Mouse (Mus musculus) hindbrain, embryonic 13.5 days (tissue): ENCODE data around the gene Acta2. TPM values are rescaled to one million over a fixed set of nuclear protein-coding genes. Genes with fewer than 3 reads are reported as not detected.

Experiments
- ATAC-seq: fragments of 200-750 bp; cut with Nextera tagmentation; 2 replicates; pipeline ENCODE4 v1.8.0; 2017; ENCODE audit warnings: moderate TSS enrichment; ENCODE audit not compliant: low FRiP score
- H3K27ac ChIP-seq: fragments of 300-500 bp; sonication (generic); 2 replicates; pipeline ENCODE4 v1.5.1; 2015; ENCODE audit warnings: inconsistent platforms, mild to moderate bottlenecking, moderate library complexity
- H3K27me3 ChIP-seq: fragments of 300-500 bp; sonication (generic); 2 replicates; pipeline ENCODE4 v1.6.1; 2015; ENCODE audit warnings: mild to moderate bottlenecking, inconsistent platforms
- H3K36me3 ChIP-seq: fragments of 300-500 bp; sonication (generic); 2 replicates; pipeline ENCODE4 v1.6.1; 2015; ENCODE audit warnings: mild to moderate bottlenecking, inconsistent platforms
- H3K4me1 ChIP-seq: fragments of 300-500 bp; sonication (generic); replicated peaks from 2 replicates; pipeline ENCODE4 v1.6.1; 2015; ENCODE audit warnings: inconsistent platforms
- H3K4me2 ChIP-seq: fragments of 300-500 bp; sonication (generic); 2 replicates; pipeline ENCODE4 v1.6.1; 2015; ENCODE audit warnings: inconsistent platforms, mild to moderate bottlenecking, moderate library complexity
- H3K4me3 ChIP-seq: fragments of 300-500 bp; sonication (generic); 2 replicates; pipeline ENCODE4 v1.5.1; 2015; ENCODE audit warnings: mild to moderate bottlenecking, inconsistent platforms
- H3K9ac ChIP-seq: fragments of 300-500 bp; sonication (generic); 2 replicates; pipeline ENCODE4 v1.6.1; 2015; ENCODE audit warnings: mild to moderate bottlenecking, inconsistent platforms
- H3K9me3 ChIP-seq: fragments of 300-500 bp; sonication (generic); 2 replicates; pipeline ENCODE4 v1.6.1; 2016; ENCODE audit warnings: inconsistent platforms
- WGBS: fragments of 180-500 bp; shearing (Covaris S2); methylation state at CpG from one replicate; pipeline ENCODE4 v1.1.7; 2015; 5-methylcytosine and 5-hydroxymethylcytosine counted together
- polyA plus RNA-seq: library from polyadenylated mRNA; unstranded; fragments of >200 nt; fragmentation: Nextera tagmentation; extraction: Ambion mirVana; gene quantifications from 2 replicates; pipeline ENCODE4 v1.2.1, GENCODE M21; 2015

Gene Acta2
- polyA plus RNA-seq, 1 experiment from 2014 or later = 19.5 TPM

GRCm38 (mm10) chr19:34237746-34238145, 17.6 kb downstream of the Acta2 start:
- Histone ChIP-seq H3K4me1 (no peaks in the 10 kb centered on the region), H3K9me3 (no peaks in the 10 kb centered on the region), H3K9ac (no peak overlapping the region), H3K36me3 (peaks cover 13% of the 10 kb centered on the region), H3K4me2 (no peak overlapping the region), H3K27me3 (no peaks in the 10 kb centered on the region), H3K27ac (no peak overlapping the region), H3K4me3 (no peak overlapping the region)
- WGBS = 93% methylated on average over 2 of the region's 2 CpGs
- no peak for ATAC-seq

- H3K9ac ChIP-seq = no peak overlapping the region
- no peak overlapping the region for H3K4me3 ChIP-seq
- H3K27ac ChIP-seq = no peak overlapping the region
- H3K4me1 ChIP-seq = no peaks in the 10 kb centered on the region
- no peak for ATAC-seq
- H3K36me3 ChIP-seq = peaks cover 13% of the 10 kb centered on the region
- H3K27me3 ChIP-seq = no peaks in the 10 kb centered on the region
- WGBS = 88% methylated on average over 3 of the region's 3 CpGs
- H3K9me3 ChIP-seq = no peaks in the 10 kb centered on the region
- no peak overlapping the region for H3K4me2 ChIP-seq
Observed at GRCm38 (mm10) chr19:34236049-34236448, 19.3 kb downstream of the Acta2 start.

- no peak overlapping the region for H3K9ac ChIP-seq
- H3K4me3 ChIP-seq = no peak overlapping the region
- 91% methylated on average over 14 of the region's 14 CpGs for WGBS
Observed at GRCm38 (mm10) chr19:34233944-34234343, 21.4 kb downstream of the Acta2 start.

GRCm38 (mm10) chr19:34232326-34232725, 23.1 kb downstream of the Acta2 start:
- no peaks in the 10 kb centered on the region for H3K27me3 ChIP-seq
- H3K9me3 ChIP-seq = no peaks in the 10 kb centered on the region
- no peak overlapping the region for H3K9ac ChIP-seq
- H3K27ac ChIP-seq = no peak overlapping the region
- no peak overlapping the region for H3K4me3 ChIP-seq
- H3K4me1 ChIP-seq = no peaks in the 10 kb centered on the region
- 45% methylated on average over 5 of the region's 5 CpGs for WGBS
- ATAC-seq = no peak
- H3K4me2 ChIP-seq = no peak overlapping the region
- H3K36me3 ChIP-seq = peaks cover 9% of the 10 kb centered on the region

More at GRCm38 (mm10) chr19:34233944-34234343, 21.4 kb downstream of the Acta2 start:
- peaks cover 9% of the 10 kb centered on the region for H3K36me3 ChIP-seq
- H3K4me1 ChIP-seq = no peaks in the 10 kb centered on the region
- no peak overlapping the region for H3K27ac ChIP-seq
- ATAC-seq = no peak
- no peaks in the 10 kb centered on the region for H3K27me3 ChIP-seq
- H3K4me2 ChIP-seq = no peak overlapping the region
- H3K9me3 ChIP-seq = no peaks in the 10 kb centered on the region

- H3K4me2 ChIP-seq = no peak overlapping the region
- H3K36me3 ChIP-seq = peaks cover 4% of the 10 kb centered on the region
- no peaks in the 10 kb centered on the region for H3K27me3 ChIP-seq
- ATAC-seq = no peak
- H3K27ac ChIP-seq = no peak overlapping the region
- H3K4me3 ChIP-seq = no peak overlapping the region
- WGBS = 67% methylated on average over 7 of the region's 7 CpGs
- no peaks in the 10 kb centered on the region for H3K4me1 ChIP-seq
- no peak overlapping the region for H3K9ac ChIP-seq
- no peaks in the 10 kb centered on the region for H3K9me3 ChIP-seq
Observed at GRCm38 (mm10) chr19:34231596-34231995, 23.8 kb downstream of the Acta2 start.

- Histone ChIP-seq H3K27ac (no peak overlapping the region), H3K9me3 (no peaks in the 10 kb centered on the region), H3K4me2 (no peak overlapping the region), H3K4me1 (no peaks in the 10 kb centered on the region), H3K4me3 (no peak overlapping the region), H3K36me3 (no peaks in the 10 kb centered on the region), H3K9ac (no peak overlapping the region), H3K27me3 (no peaks in the 10 kb centered on the region)
- ATAC-seq = no peak
- WGBS = 95% methylated on average over 3 of the region's 3 CpGs
Observed at GRCm38 (mm10) chr19:34222805-34223204, 32.6 kb downstream of the Acta2 start.

- no peak for ATAC-seq
- H3K4me1 ChIP-seq = peaks cover 5% of the 10 kb centered on the region; the same call in 1 of the 2 replicates
- 84% methylated on average over 3 of the region's 3 CpGs for WGBS
- no peak overlapping the region for H3K4me3 ChIP-seq
- no peak overlapping the region for H3K4me2 ChIP-seq
- no peaks in the 10 kb centered on the region for H3K27me3 ChIP-seq
- no peak overlapping the region for H3K27ac ChIP-seq
- no peaks in the 10 kb centered on the region for H3K36me3 ChIP-seq
- H3K9me3 ChIP-seq = no peaks in the 10 kb centered on the region
- no peak overlapping the region for H3K9ac ChIP-seq
Observed at GRCm38 (mm10) chr19:34220732-34221380, 34.5 kb downstream of the Acta2 start.

- H3K36me3 ChIP-seq = no peaks in the 10 kb centered on the region
- no peak overlapping the region for H3K4me2 ChIP-seq
- H3K27ac ChIP-seq = no peak overlapping the region
- no peaks in the 10 kb centered on the region for H3K9me3 ChIP-seq
- ATAC-seq = no peak
- 91% methylated on average over 5 of the region's 5 CpGs for WGBS
- no peaks in the 10 kb centered on the region for H3K27me3 ChIP-seq
- H3K4me1 ChIP-seq = peaks cover 5% of the 10 kb centered on the region; the same call in 1 of the 2 replicates
- no peak overlapping the region for H3K4me3 ChIP-seq
- H3K9ac ChIP-seq = no peak overlapping the region
Observed at GRCm38 (mm10) chr19:34219260-34219968, 36.0 kb downstream of the Acta2 start.

- no peak for ATAC-seq
- Histone ChIP-seq H3K9ac (no peak overlapping the region), H3K9me3 (no peaks in the 10 kb centered on the region), H3K4me2 (no peak overlapping the region), H3K27me3 (no peaks in the 10 kb centered on the region), H3K4me1 (peaks cover 5% of the 10 kb centered on the region; the same call in 1 of the 2 replicates), H3K4me3 (no peak overlapping the region), H3K27ac (no peak overlapping the region), H3K36me3 (no peaks in the 10 kb centered on the region)
- WGBS = 87% methylated on average over 3 of the region's 3 CpGs
Observed at GRCm38 (mm10) chr19:34217761-34218160, 37.6 kb downstream of the Acta2 start.

- no peaks in the 10 kb centered on the region for H3K36me3 ChIP-seq
- no peak overlapping the region for H3K27ac ChIP-seq
- peaks cover 5% of the 10 kb centered on the region; the same call in 1 of the 2 replicates for H3K4me1 ChIP-seq
- no peaks in the 10 kb centered on the region for H3K9me3 ChIP-seq
- no peak overlapping the region for H3K4me2 ChIP-seq
- WGBS = 64% methylated on average over 5 of the region's 5 CpGs
- peak; percentile 46; the same call in 1 of the 2 replicates for ATAC-seq
- no peak overlapping the region for H3K9ac ChIP-seq
- H3K27me3 ChIP-seq = no peaks in the 10 kb centered on the region
- H3K4me3 ChIP-seq = no peak overlapping the region
Observed at GRCm38 (mm10) chr19:34216956-34217355, 38.4 kb downstream of the Acta2 start.

- no peaks in the 10 kb centered on the region for H3K9me3 ChIP-seq
- H3K9ac ChIP-seq = no peak overlapping the region
- no peak for ATAC-seq
- H3K27me3 ChIP-seq = no peaks in the 10 kb centered on the region
- H3K36me3 ChIP-seq = no peaks in the 10 kb centered on the region
- no peak overlapping the region for H3K27ac ChIP-seq
- H3K4me2 ChIP-seq = no peak overlapping the region
- WGBS = 71% methylated on average over 4 of the region's 4 CpGs
- H3K4me3 ChIP-seq = no peak overlapping the region
- H3K4me1 ChIP-seq = peaks cover 5% of the 10 kb centered on the region; the same call in 1 of the 2 replicates
Observed at GRCm38 (mm10) chr19:34214136-34214535, 41.3 kb downstream of the Acta2 start.

GRCm38 (mm10) chr19:34213251-34213645, 42.1 kb downstream of the Acta2 start:
- H3K9ac ChIP-seq = no peak overlapping the region
- H3K36me3 ChIP-seq = no peaks in the 10 kb centered on the region
- no peak overlapping the region for H3K4me3 ChIP-seq
- ATAC-seq = no peak
- H3K9me3 ChIP-seq = no peaks in the 10 kb centered on the region
- peaks cover 5% of the 10 kb centered on the region; the same call in 1 of the 2 replicates for H3K4me1 ChIP-seq
- no peaks in the 10 kb centered on the region for H3K27me3 ChIP-seq
- no peak overlapping the region for H3K4me2 ChIP-seq
- no peak overlapping the region for H3K27ac ChIP-seq
